Mouse (Mus musculus) embryonic fibroblast, embryonic 13.5 days (primary cell): ENCODE measurements around the gene Lclat1.

ENCODE experiments used
- CTCF ChIP-seq: IDR thresholded peaks from 2 replicates; pipeline ENCODE4 v1.5.1; 2011; ENCODE audit warnings: mild to moderate bottlenecking, control low read depth, low read length, moderate library complexity, borderline replicate concordance; ENCODE audit not compliant: insufficient read depth
- POLR2A ChIP-seq: IDR thresholded peaks from 2 replicates; pipeline ENCODE4 v1.6.1; 2011; ENCODE audit warnings: low read depth, mild to moderate bottlenecking, control low read depth, low read length, moderate library complexity

GRCm38 (mm10) chr17:73142445-73142844 lies 34.7 kb downstream of the Lclat1 start:
- TF ChIP-seq POLR2A (no peak), CTCF (no peak)
